Mouse (Mus musculus): ENCODE measurements around the gene Olfr1123. TPM values are rescaled to one million over a fixed set of nuclear protein-coding genes. Genes with fewer than 3 reads are reported as not detected.

The Olfr1123 gene
- polyA plus RNA-seq, 1 experiment from 2014 or later, result not detected

Other genes starting within 250 kb of the Olfr1123 start
- not detected in 2 replicates for gene Olfr1112, start 228.8 kb upstream of the Olfr1123 start, polyA plus RNA-seq (2015; fragmentation: Nextera tagmentation; extraction: Ambion mirVana)
- not detected in 2 replicates for gene Olfr1113, start 207.7 kb upstream of the Olfr1123 start, polyA plus RNA-seq (2015; fragmentation: Nextera tagmentation; extraction: Ambion mirVana)
- gene Olfr1115, start 168.6 kb upstream of the Olfr1123 start, polyA plus RNA-seq (2015; fragmentation: Nextera tagmentation; extraction: Ambion mirVana), result not detected in 2 replicates
- gene Olfr1116, start 149.1 kb upstream of the Olfr1123 start, polyA plus RNA-seq (2015; fragmentation: Nextera tagmentation; extraction: Ambion mirVana), result not detected in 2 replicates
- not detected in 2 replicates for gene Olfr1118, start 109.1 kb upstream of the Olfr1123 start, polyA plus RNA-seq (2015; fragmentation: Nextera tagmentation; extraction: Ambion mirVana)
- not detected in 2 replicates for gene Olfr1120, start 61.8 kb upstream of the Olfr1123 start, polyA plus RNA-seq (2015; fragmentation: Nextera tagmentation; extraction: Ambion mirVana)
- not detected in 2 replicates for gene Olfr1121, start 46.7 kb upstream of the Olfr1123 start, polyA plus RNA-seq (2015; fragmentation: Nextera tagmentation; extraction: Ambion mirVana)
- gene Olfr1122, start 30.8 kb upstream of the Olfr1123 start, polyA plus RNA-seq (2015; fragmentation: Nextera tagmentation; extraction: Ambion mirVana), result not detected in 2 replicates
- 0.09 TPM in 1 of 2 replicates, not detected in the other for gene Olfr1124, start 13.6 kb downstream of the Olfr1123 start, polyA plus RNA-seq (2015; fragmentation: Nextera tagmentation; extraction: Ambion mirVana)
- not detected in 2 replicates for gene Olfr1126, start 37.3 kb downstream of the Olfr1123 start, polyA plus RNA-seq (2015; fragmentation: Nextera tagmentation; extraction: Ambion mirVana)
- not detected in 2 replicates for gene Pramel7, start 80.5 kb downstream of the Olfr1123 start, polyA plus RNA-seq (2015; fragmentation: Nextera tagmentation; extraction: Ambion mirVana)
- gene Pramel6, start 89.9 kb downstream of the Olfr1123 start, polyA plus RNA-seq (2015; fragmentation: Nextera tagmentation; extraction: Ambion mirVana), result not detected in 2 replicates
- not detected in 2 replicates for gene Olfr153, start 115.2 kb downstream of the Olfr1123 start, polyA plus RNA-seq (2015; fragmentation: Nextera tagmentation; extraction: Ambion mirVana)
- not detected in 2 replicates for gene Olfr1128, start 128.9 kb downstream of the Olfr1123 start, polyA plus RNA-seq (2015; fragmentation: Nextera tagmentation; extraction: Ambion mirVana)
- gene Olfr1129, start 157.3 kb downstream of the Olfr1123 start, polyA plus RNA-seq (2015; fragmentation: Nextera tagmentation; extraction: Ambion mirVana), result not detected in 2 replicates
- not detected in 2 replicates for gene Olfr1130, start 189.6 kb downstream of the Olfr1123 start, polyA plus RNA-seq (2015; fragmentation: Nextera tagmentation; extraction: Ambion mirVana)
- not detected in 2 replicates for gene Olfr1131, start 210.5 kb downstream of the Olfr1123 start, polyA plus RNA-seq (2015; fragmentation: Nextera tagmentation; extraction: Ambion mirVana)
- not detected in 2 replicates for gene Olfr1132, start 220.9 kb downstream of the Olfr1123 start, polyA plus RNA-seq (2015; fragmentation: Nextera tagmentation; extraction: Ambion mirVana)
- gene Olfr1133, start 230.7 kb downstream of the Olfr1123 start, polyA plus RNA-seq (2015; fragmentation: Nextera tagmentation; extraction: Ambion mirVana), result not detected in 2 replicates
- gene Olfr1134, start 241.8 kb downstream of the Olfr1123 start, polyA plus RNA-seq (2015; fragmentation: Nextera tagmentation; extraction: Ambion mirVana), result not detected in 2 replicates